Comparison of ENCODE assay signal across 12 mouse cellular contexts in the genomic region with DNA sequence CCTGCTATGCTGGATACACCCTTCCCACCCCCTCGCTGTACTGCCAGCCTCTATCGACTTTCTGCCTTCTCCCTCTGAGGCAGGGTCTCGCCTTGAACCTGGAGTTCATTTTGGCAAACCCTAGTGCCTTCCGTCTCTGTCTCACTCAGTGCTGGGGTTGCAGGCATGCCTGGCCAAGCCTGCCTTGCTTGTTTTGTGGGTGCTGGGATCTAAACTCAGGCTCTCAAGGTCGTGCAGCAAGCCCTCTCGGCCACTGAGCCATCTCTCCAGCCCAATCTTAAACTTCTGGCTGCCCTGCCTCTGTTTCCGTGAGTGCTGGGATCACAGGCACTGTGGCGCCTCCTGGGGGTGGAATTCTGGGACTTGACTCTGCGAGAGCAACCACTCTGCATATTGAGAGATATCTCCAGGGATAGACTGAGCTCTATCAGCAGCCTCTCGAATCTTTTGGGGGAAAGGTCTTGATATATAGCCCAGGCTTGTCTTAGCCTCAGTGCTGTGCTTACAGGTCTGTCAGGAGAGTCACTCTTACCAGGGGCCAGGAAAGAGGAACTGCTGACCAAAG. TPM values are rescaled to one million over a fixed set of nuclear protein-coding genes. Genes with fewer than 3 reads are reported as not detected.
DNase-seq lines count a peak whose midpoint lies in the region; ATAC-seq and TF ChIP-seq lines count a peak whose summit lies in the region.
"Had no signal": no experiment of that assay in that cellular context is flagged by ENCODE, and none has a peak within 500 bp of the region (broad histone marks: within the 10 kb centered on the region; RNA-seq: fewer than 3 reads in every experiment).

No protein-coding gene starts in this region.

- TF ChIP-seq POLR2A in liver, adult 2 months (IDR thresholded peaks at IDR 0.05; ENCODE audit: extremely low read depth, insufficient read depth, low read length) = no peak
- TF ChIP-seq POLR2A in MEL (IDR thresholded peaks at IDR 0.05; ENCODE audit: control insufficient read depth in 1 of 2, insufficient read depth in 1 of 2, low read depth in 1 of 2, low read length in 2 of 2, poor library complexity in 1 of 2) = no peak

- peak; percentile 37; the same call in 1 of the 2 replicates for TF ChIP-seq CTCF in liver, adult 2 months (IDR thresholded peaks at IDR 0.05; ENCODE audit: low read depth, low read length)
- 0 out of 6 replicates have a peak, but pooled peaks of 1 of the 3 experiments have one; percentile 15 for TF ChIP-seq CTCF in MEL (IDR thresholded peaks at IDR 0.05 in 2 of 3, conservative IDR thresholded peaks at IDR 0.05 in 1 of 3; ENCODE audit: control insufficient read depth in 1 of 3, insufficient read depth in 1 of 3, low read depth in 2 of 3, low read length in 3 of 3, poor library complexity in 1 of 3, severe bottlenecking in 1 of 3)

- WGBS in liver, adult 2 months = 82% methylated on average over 10 of the region's 10 CpGs
- 82% methylated on average over 10 of the region's 10 CpGs for WGBS in embryonic facial prominence, embryonic 11.5 days

- H3K9me3 ChIP-seq in MEL (replicated peaks; ENCODE audit: insufficient read depth, low read length) = no peaks in the 10 kb centered on the region
- H3K9me3 ChIP-seq in embryonic facial prominence, embryonic 11.5 days (replicated peaks; ENCODE audit: control insufficient read depth, low read length) = no peaks in the 10 kb centered on the region
- H3K9me3 ChIP-seq: intestine, embryonic 15.5 days had no signal

- TF ChIP-seq RAD21 in MEL (IDR thresholded peaks at IDR 0.05; ENCODE audit: low read depth, low read length) = no peak

- TF ChIP-seq EP300 in MEL (IDR thresholded peaks at IDR 0.05; ENCODE audit: low read depth in 1 of 2, low read length in 2 of 2) = no peak

- peak; percentile 60 for DNase-seq in gastrocnemius, postnatal 10 days
- DNase-seq in gastrocnemius, adult 8-10 months (ENCODE audit: low spot score in 2 of 2) = no peak
- DNase-seq in liver, adult 2 months (ENCODE audit: extremely low read depth, low read depth, low spot score) = no peak
- no peak for DNase-seq in liver
- DNase-seq in MEL (ENCODE audit: low read depth, low spot score) = no peak
- peak; percentile 36 for DNase-seq in embryonic facial prominence, embryonic 11.5 days (ENCODE audit: low spot score)
- DNase-seq in c-Kit-positive CD71-positive TER-119-positive erythroid progenitor cells, embryonic 14.5 days (ENCODE audit: low spot score) = no peak
- no peak for DNase-seq in left cerebral cortex, adult 8-10 months (ENCODE audit: low spot score in 2 of 2)
- DNase-seq: heart, postnatal 10 days had no signal

- H3K27me3 ChIP-seq in liver, adult 2 months (ENCODE audit: control insufficient read depth, insufficient read depth, low read length) = no peaks in the 10 kb centered on the region
- no peaks in the 10 kb centered on the region for H3K27me3 ChIP-seq in MEL (ENCODE audit: control insufficient read depth in 1 of 2, insufficient read depth in 2 of 2, low read length in 2 of 2)
- H3K27me3 ChIP-seq in embryonic facial prominence, embryonic 11.5 days (ENCODE audit: control insufficient read depth, insufficient read depth, low read length) = no peaks in the 10 kb centered on the region
- H3K27me3 ChIP-seq: intestine, embryonic 15.5 days had no signal

- no peak overlapping the region for H3K4me2 ChIP-seq in embryonic facial prominence, embryonic 11.5 days (ENCODE audit: low read depth, low read length)
- H3K4me2 ChIP-seq: intestine, embryonic 15.5 days had no signal

- no peak for ATAC-seq in embryonic facial prominence, embryonic 11.5 days (replicated peaks; ENCODE audit: insufficient number of reproducible peaks, low FRiP score, low TSS enrichment, low read depth)
- ATAC-seq: activated CD4-positive, CD25-positive, alpha-beta regulatory T cell, adult 4 months; intestine, embryonic 15.5 days had no signal

- no peaks in the 10 kb centered on the region for H3K36me3 ChIP-seq in liver, adult 2 months (ENCODE audit: control insufficient read depth, insufficient read depth, low read length)
- no peaks in the 10 kb centered on the region for H3K36me3 ChIP-seq in MEL (ENCODE audit: control insufficient read depth in 1 of 2, insufficient read depth in 2 of 2, low read length in 2 of 2)
- no peaks in the 10 kb centered on the region for H3K36me3 ChIP-seq in embryonic facial prominence, embryonic 11.5 days (replicated peaks; ENCODE audit: control insufficient read depth, insufficient read depth, low read depth, low read length)
- H3K36me3 ChIP-seq: intestine, embryonic 15.5 days had no signal

- no peak overlapping the region for H3K9ac ChIP-seq in liver, adult 2 months (ENCODE audit: low read depth, low read length)
- no peak overlapping the region for H3K9ac ChIP-seq in MEL (ENCODE audit: control insufficient read depth, low read depth, low read length, poor library complexity, severe bottlenecking)
- H3K9ac ChIP-seq in embryonic facial prominence, embryonic 11.5 days (replicated peaks; ENCODE audit: low read length) = no peak overlapping the region
- H3K9ac ChIP-seq: intestine, embryonic 15.5 days; liver, embryonic 14.5 days had no signal

- no peaks in the 10 kb centered on the region for H3K4me1 ChIP-seq in liver, adult 2 months (ENCODE audit: control insufficient read depth, insufficient read depth, low read length)
- H3K4me1 ChIP-seq in MEL (ENCODE audit: control insufficient read depth in 1 of 2, insufficient read depth in 2 of 2, low read length in 2 of 2) = no peaks in the 10 kb centered on the region
- H3K4me1 ChIP-seq in embryonic facial prominence, embryonic 11.5 days (ENCODE audit: control insufficient read depth, insufficient read depth, low read length) = no peaks in the 10 kb centered on the region
- H3K4me1 ChIP-seq: intestine, embryonic 15.5 days had no signal

- H3K79me2 ChIP-seq in liver, adult 2 months (ENCODE audit: control insufficient read depth, insufficient read depth, low read length) = no peaks in the 10 kb centered on the region
- no peaks in the 10 kb centered on the region for H3K79me2 ChIP-seq in MEL (ENCODE audit: control insufficient read depth, insufficient read depth, low read length, poor library complexity)

- no peak overlapping the region for H3K27ac ChIP-seq in liver, adult 2 months (replicated peaks; ENCODE audit: insufficient read depth, low read depth, low read length)
- no peak overlapping the region for H3K27ac ChIP-seq in MEL (ENCODE audit: control insufficient read depth, low read depth, low read length)
- H3K27ac ChIP-seq in embryonic facial prominence, embryonic 11.5 days (replicated peaks; ENCODE audit: low read depth, low read length) = no peak overlapping the region
- H3K27ac ChIP-seq: intestine, embryonic 15.5 days; liver, embryonic 14.5 days had no signal

- H3K4me3 ChIP-seq in liver, adult 2 months (ENCODE audit: insufficient read depth, low read depth, low read length) = no peak overlapping the region
- H3K4me3 ChIP-seq in MEL (ENCODE audit: control insufficient read depth in 1 of 2, insufficient read depth in 1 of 2, low read depth in 2 of 2, low read length in 2 of 2) = no peak overlapping the region
- H3K4me3 ChIP-seq in embryonic facial prominence, embryonic 11.5 days (ENCODE audit: low read depth, low read length) = no peak overlapping the region
- H3K4me3 ChIP-seq: intestine, embryonic 15.5 days had no signal

TF ChIP-seq in MEL, 35 proteins besides CTCF, POLR2A, EP300 and RAD21:
- no peak for TF ChIP-seq ZC3H11A (IDR thresholded peaks at IDR 0.05; ENCODE audit: low read depth, low read length)
- peak; percentile 27; the same call in 1 of the 2 replicates for TF ChIP-seq SMC3 (IDR thresholded peaks at IDR 0.05; ENCODE audit: low read depth, low read length)

RNA-seq across cellular contexts. Expression of gene Faap20, which starts 45.5 kb away (rescaled TPM):
- total RNA-seq in gastrocnemius, postnatal 10 days (2021) = 10 to 100 TPM; 18.9 to 26.4 TPM
- total RNA-seq in gastrocnemius, adult 8-10 months (2022) = 1 to 10 TPM; 3.6 to 6.8 (median 5.0) TPM
- total RNA-seq in liver, adult 2 months (2014; rRNA removed) = 5.4 and 7.4 TPM in 2 replicates
- 28.6 and 33.8 TPM in 2 replicates for polyA plus RNA-seq in liver, adult 2 months (2012; rRNA removed)
- 14.1 and 18.6 TPM in 2 replicates for total RNA-seq in MEL (2012; rRNA removed)
- 10 to 100 TPM in 1 of 2 experiments, not detected in 1; 34.4 TPM for polyA plus RNA-seq in MEL (2012; ENCODE audit: insufficient read depth in 1 of 2, insufficient read length in 2 of 2, low read depth in 1 of 2, low replicate concordance in 2 of 2, missing spikeins in 1 of 2)
- polyA plus RNA-seq in embryonic facial prominence, embryonic 11.5 days (2014; fragmentation: Nextera tagmentation; extraction: Ambion mirVana) = 87.8 and 93.4 TPM in 2 replicates
- 10 to 100 TPM; 32.7 to 37.6 (median 34.4) TPM for total RNA-seq in left cerebral cortex, adult 8-10 months (2022)

Comparison
In these comparisons a context has a peak if more than half of its experiments do, and no peak if none do; other contexts are left out.
1. DNase-seq: peak in gastrocnemius, postnatal 10 days (single experiment) and embryonic facial prominence, embryonic 11.5 days (single experiment); none in gastrocnemius, adult 8-10 months (0 of 2), liver, adult 2 months (single experiment), liver (single experiment), MEL (single experiment), c-Kit-positive CD71-positive TER-119-positive erythroid progenitor cells, embryonic 14.5 days (single experiment) and left cerebral cortex, adult 8-10 months (0 of 2).